Mouse (Mus musculus) embryonic fibroblast, embryonic 13.5 days (primary cell): ENCODE data around the gene Necab3.

Source experiments
- CTCF ChIP-seq: IDR thresholded peaks from 2 replicates; pipeline ENCODE4 v1.5.1; 2011; ENCODE audit warnings: mild to moderate bottlenecking, control low read depth, low read length, moderate library complexity, borderline replicate concordance; ENCODE audit not compliant: insufficient read depth
- POLR2A ChIP-seq: IDR thresholded peaks from 2 replicates; pipeline ENCODE4 v1.6.1; 2011; ENCODE audit warnings: low read depth, mild to moderate bottlenecking, control low read depth, low read length, moderate library complexity

GRCm38 (mm10) chr2:154572996-154573395, 14.3 kb upstream of the Necab3 start:
- TF ChIP-seq POLR2A: no peak
- no peak for TF ChIP-seq CTCF
